Mouse (Mus musculus): Measurements from ENCODE around the gene Btnl10. TPM values are rescaled to one million over a fixed set of nuclear protein-coding genes. Genes with fewer than 3 reads are reported as not detected.
A peak's percentile ranks its signal among the peaks of the same experiment; 100 is the strongest.

The Btnl10 gene
- total and polyA plus RNA-seq, 2 experiments from 2014 or later, result 0.04 TPM; not detected in 1

DNA sequence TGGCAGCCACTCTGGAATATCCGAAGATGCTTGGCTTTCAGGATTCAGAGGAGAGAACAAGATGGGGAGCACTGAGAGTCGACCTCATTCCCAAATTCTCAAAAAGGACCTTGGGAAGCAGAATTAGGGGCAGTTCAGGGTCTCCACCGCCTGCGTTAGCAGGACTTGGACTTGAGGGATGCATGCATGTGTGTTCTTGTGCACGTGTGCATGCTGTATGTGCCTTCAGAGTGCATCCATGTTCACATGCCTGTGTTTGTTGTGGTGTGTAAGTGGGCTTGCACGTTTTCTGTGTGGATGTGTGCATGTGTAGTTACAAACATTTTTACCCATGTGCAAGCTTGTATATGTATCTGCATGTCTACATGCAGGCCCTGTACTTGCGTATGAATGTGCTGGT is 46.5 kb downstream of the Btnl10 start:
- Histone ChIP-seq H3K27me3 (ENCODE audit: insufficient read depth, low read length) (no peaks in the 10 kb centered on the region), H3K36me3 (ENCODE audit: insufficient read depth, low read length) (no peaks in the 10 kb centered on the region), H3K4me3 (ENCODE audit: low read length) (no peak overlapping the region), H3K27ac (no peak overlapping the region), H3K9ac (replicated peaks; ENCODE audit: low read length) (no peak overlapping the region), H3K4me1 (ENCODE audit: insufficient read depth, low read length) (0 out of 2 replicates have a peak, but pooled peaks cover 3% of the 10 kb centered on the region), H3K9me3 (ENCODE audit: low read length) (no peaks in the 10 kb centered on the region), H3K4me2 (ENCODE audit: low read depth, low read length) (no peak overlapping the region)
- DNase-seq (ENCODE audit: low spot score), result no peak
- 87% methylated on average over 7 of the region's 7 CpGs for WGBS
- ATAC-seq, result no peak
- no peak for TF ChIP-seq CTCF (IDR thresholded peaks at IDR 0.05; ENCODE audit: low read depth)

DNA sequence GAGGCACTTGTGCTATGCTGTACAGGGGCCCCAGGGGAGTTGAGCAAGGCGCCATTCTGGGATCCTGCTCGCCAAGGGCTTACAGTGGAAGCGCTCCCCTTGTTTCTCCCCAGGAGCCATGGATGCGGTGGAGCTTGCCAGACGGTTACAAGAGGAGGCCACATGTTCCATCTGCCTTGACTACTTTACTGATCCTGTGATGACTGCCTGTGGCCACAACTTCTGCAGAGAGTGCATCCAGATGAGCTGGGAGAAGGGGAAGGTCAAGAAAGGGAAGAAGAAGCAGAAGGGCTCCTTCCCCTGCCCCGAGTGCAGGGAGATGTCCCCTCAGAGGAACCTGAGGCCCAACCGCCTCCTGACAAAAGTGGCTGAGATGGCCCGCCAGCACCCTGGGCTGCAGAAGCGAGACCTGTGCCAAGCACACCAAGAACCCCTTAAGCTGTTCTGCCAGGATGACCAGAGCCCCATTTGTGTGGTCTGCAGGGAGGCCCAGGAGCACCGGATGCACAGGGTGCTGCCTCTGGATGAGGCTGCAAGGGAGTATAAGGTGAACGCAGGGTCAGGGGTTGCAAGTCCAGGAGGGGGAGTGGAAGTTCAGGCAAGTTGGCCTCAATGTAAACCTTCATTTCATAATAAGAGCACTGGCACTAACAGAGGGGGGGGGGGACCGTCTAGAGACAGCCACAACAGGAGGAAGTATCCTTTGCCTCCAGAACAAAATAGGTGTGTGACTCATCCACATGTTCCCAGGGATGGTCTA is 47.5 kb downstream of the Btnl10 start:
- TF ChIP-seq CTCF (IDR thresholded peaks at IDR 0.05; ENCODE audit: low read depth), result no peak
- WGBS, result 45% methylated on average over 12 of the region's 12 CpGs
- H3K36me3 ChIP-seq (ENCODE audit: insufficient read depth, low read length), result no peaks in the 10 kb centered on the region
- ATAC-seq (no peak), DNase-seq (ENCODE audit: low spot score) (no peak)
- H3K4me3 ChIP-seq (ENCODE audit: low read length), result no peak overlapping the region
- H3K4me2 ChIP-seq (ENCODE audit: low read depth, low read length), result no peak overlapping the region
- H3K27me3 ChIP-seq (ENCODE audit: insufficient read depth, low read length), result no peaks in the 10 kb centered on the region
- no peak overlapping the region for H3K27ac ChIP-seq
- H3K9ac ChIP-seq (replicated peaks; ENCODE audit: low read length), result no peak overlapping the region
- H3K9me3 ChIP-seq (ENCODE audit: low read length), result no peaks in the 10 kb centered on the region
- no peaks in the 10 kb centered on the region for H3K4me1 ChIP-seq (ENCODE audit: insufficient read depth, low read length)

DNA sequence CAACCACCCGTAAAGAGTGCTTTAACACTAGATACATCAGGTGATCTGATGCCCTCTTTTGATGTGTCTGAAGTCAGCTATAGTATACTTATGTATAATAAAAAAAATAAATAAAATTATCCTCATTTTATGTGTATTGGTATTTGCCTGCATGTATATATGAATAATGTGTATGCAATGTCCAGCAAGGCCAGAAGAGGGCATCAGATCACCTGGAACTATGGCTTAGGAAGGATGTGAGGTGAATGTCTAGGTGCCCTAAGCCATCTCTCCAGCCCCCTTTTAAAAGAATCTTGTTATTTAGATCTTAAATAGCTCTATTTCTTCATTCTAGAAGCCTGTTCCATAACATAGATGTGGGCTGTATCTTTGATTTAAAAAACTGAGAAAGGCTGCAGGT is 49.6 kb downstream of the Btnl10 start:
- no peak overlapping the region for H3K4me3 ChIP-seq (ENCODE audit: low read length)
- no peaks in the 10 kb centered on the region for H3K36me3 ChIP-seq (ENCODE audit: insufficient read depth, low read length)
- no peak overlapping the region for H3K4me2 ChIP-seq (ENCODE audit: low read depth, low read length)
- no peaks in the 10 kb centered on the region for H3K9me3 ChIP-seq (ENCODE audit: low read length)
- no peak overlapping the region for H3K27ac ChIP-seq
- H3K9ac ChIP-seq (replicated peaks; ENCODE audit: low read length), result no peak overlapping the region
- peak; percentile 57 for DNase-seq (ENCODE audit: low spot score)
- no peak for ATAC-seq
- 97% methylated on average over 1 of the region's 1 CpGs for WGBS
- TF ChIP-seq CTCF (IDR thresholded peaks at IDR 0.05; ENCODE audit: low read depth), result peak; percentile 72
- H3K4me1 ChIP-seq (ENCODE audit: insufficient read depth, low read length), result no peaks in the 10 kb centered on the region
- no peaks in the 10 kb centered on the region for H3K27me3 ChIP-seq (ENCODE audit: insufficient read depth, low read length)

DNA sequence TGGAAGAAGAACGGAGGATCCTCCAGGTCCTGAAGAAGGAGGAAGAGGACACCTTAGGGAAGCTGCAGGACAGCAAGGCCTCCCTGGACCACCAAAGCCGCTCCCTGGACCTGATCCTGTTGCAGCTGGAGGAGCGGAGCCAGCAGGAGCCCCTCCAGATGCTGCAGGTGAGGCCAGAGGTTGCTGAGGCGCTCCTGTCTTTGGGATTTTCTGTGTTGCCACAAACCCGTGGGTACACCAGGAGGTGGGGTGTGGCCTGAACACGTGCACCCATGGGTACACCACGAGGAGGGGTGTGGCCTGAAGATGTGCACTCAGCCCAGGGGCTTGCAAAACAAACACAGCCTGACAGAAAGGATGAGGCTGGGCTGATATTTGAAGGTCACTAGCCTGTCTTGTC is 50.8 kb downstream of the Btnl10 start:
- no peak overlapping the region for H3K9ac ChIP-seq (replicated peaks; ENCODE audit: low read length)
- no peak for DNase-seq (ENCODE audit: low spot score)
- H3K4me2 ChIP-seq (ENCODE audit: low read depth, low read length), result no peak overlapping the region

DNA sequence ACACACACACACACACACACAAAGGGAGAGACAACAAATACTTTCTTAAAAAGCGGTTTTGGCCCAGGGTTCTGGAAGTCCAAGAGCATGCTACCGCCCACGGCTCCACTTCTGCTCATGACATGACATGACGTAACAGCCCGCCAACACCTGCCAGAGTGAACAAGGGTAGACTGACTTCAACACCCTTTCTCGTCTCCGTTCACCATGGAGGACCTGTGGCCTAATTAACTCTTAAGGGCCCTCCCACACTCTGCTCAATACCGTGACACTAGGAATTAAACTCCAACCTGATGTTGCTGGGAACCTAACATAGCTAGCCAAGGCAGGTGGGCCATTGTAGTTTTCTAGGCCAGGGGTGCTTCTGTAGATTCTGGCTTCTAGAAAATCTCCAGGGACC is 51.3 kb downstream of the Btnl10 start:
- no peak for TF ChIP-seq CTCF (IDR thresholded peaks at IDR 0.05; ENCODE audit: low read depth)
- no peak overlapping the region for H3K9ac ChIP-seq (replicated peaks; ENCODE audit: low read length)
- WGBS, result 85% methylated on average over 8 of the region's 8 CpGs

More for the DNA sequence above, 50.8 kb downstream of the Btnl10 start:
- ATAC-seq, result no peak
- no peaks in the 10 kb centered on the region for H3K27me3 ChIP-seq (ENCODE audit: insufficient read depth, low read length)
- 87% methylated on average over 7 of the region's 7 CpGs for WGBS
- no peaks in the 10 kb centered on the region for H3K9me3 ChIP-seq (ENCODE audit: low read length)
- H3K4me1 ChIP-seq (ENCODE audit: insufficient read depth, low read length), result no peaks in the 10 kb centered on the region
- no peaks in the 10 kb centered on the region for H3K36me3 ChIP-seq (ENCODE audit: insufficient read depth, low read length)
- H3K27ac ChIP-seq, result no peak overlapping the region
- H3K4me3 ChIP-seq (ENCODE audit: low read length), result no peak overlapping the region
- TF ChIP-seq CTCF (IDR thresholded peaks at IDR 0.05; ENCODE audit: low read depth), result no peak

DNA sequence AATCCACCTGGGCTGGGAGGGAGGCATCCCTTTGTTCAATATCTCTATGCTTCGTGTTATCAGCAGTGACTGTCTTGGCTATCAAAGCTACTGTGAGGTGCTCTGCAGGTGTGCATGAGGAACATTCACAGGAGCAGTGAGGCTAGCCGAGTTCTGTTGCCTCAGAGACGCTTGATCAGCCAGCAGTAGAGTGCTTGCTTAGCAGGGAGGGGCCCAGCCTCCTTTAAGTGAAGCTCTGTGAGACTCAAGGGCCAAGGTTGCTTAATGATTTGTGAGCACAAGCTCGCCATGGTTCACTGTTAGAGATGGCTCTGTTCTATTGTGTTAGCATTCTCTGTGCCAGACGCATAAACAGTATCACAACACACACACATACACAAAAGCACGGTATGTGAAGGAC is 52.0 kb downstream of the Btnl10 start:
- no peak overlapping the region for H3K4me2 ChIP-seq (ENCODE audit: low read depth, low read length)
- H3K36me3 ChIP-seq (ENCODE audit: insufficient read depth, low read length), result no peaks in the 10 kb centered on the region
- no peaks in the 10 kb centered on the region for H3K27me3 ChIP-seq (ENCODE audit: insufficient read depth, low read length)
- no peak for TF ChIP-seq CTCF (IDR thresholded peaks at IDR 0.05; ENCODE audit: low read depth)
- no peak overlapping the region for H3K9ac ChIP-seq (replicated peaks; ENCODE audit: low read length)
- 74% methylated on average over 6 of the region's 6 CpGs for WGBS
- no peak for ATAC-seq
- H3K9me3 ChIP-seq (ENCODE audit: low read length), result no peaks in the 10 kb centered on the region
- no peak overlapping the region for H3K4me3 ChIP-seq (ENCODE audit: low read length)
- DNase-seq (ENCODE audit: low spot score), result no peak
- H3K4me1 ChIP-seq (ENCODE audit: insufficient read depth, low read length), result no peaks in the 10 kb centered on the region
- H3K27ac ChIP-seq, result no peak overlapping the region

More for the DNA sequence above, 51.3 kb downstream of the Btnl10 start:
- Histone ChIP-seq H3K4me3 (ENCODE audit: low read length) (no peak overlapping the region), H3K36me3 (ENCODE audit: insufficient read depth, low read length) (no peaks in the 10 kb centered on the region), H3K4me2 (ENCODE audit: low read depth, low read length) (no peak overlapping the region), H3K27me3 (ENCODE audit: insufficient read depth, low read length) (no peaks in the 10 kb centered on the region), H3K9me3 (ENCODE audit: low read length) (no peaks in the 10 kb centered on the region), H3K4me1 (ENCODE audit: insufficient read depth, low read length) (no peaks in the 10 kb centered on the region), H3K27ac (no peak overlapping the region)
- DNase-seq (ENCODE audit: low spot score) (no peak), ATAC-seq (no peak)

DNA sequence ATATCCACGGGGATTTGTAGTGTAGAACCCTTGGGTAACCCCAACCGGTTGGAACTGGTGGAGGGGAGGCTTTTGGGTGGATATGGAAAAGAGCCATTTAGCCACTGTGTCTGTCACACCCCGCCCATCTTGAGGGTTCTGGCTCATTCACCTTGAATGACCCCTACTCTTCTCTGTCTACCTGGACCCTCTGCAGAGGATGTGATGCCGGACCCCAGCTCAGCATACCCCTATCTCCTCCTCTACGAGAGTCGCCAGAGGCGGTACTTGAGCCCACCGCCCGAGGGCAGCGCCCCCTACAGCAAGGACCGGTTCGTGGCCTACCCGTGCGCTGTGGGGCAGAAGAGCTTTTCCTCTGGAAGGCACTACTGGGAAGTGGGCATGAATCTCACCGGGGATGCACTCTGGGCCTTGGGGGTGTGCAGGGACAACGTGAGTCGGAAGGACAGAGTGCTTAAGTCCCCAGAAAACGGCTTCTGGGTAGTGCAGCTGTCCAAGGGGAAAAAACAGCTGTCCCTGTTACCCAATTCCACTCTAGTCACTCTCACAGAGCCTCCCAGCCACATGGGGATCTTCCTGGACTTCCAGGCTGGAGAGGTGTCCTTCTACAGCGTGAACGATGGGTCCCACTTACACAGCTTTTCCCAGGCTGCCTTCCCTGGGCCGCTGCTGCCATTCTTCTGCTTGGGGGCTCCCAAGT is 53.3 kb downstream of the Btnl10 start:
- Histone ChIP-seq H3K4me1 (ENCODE audit: insufficient read depth, low read length) (no peaks in the 10 kb centered on the region), H3K9me3 (ENCODE audit: low read length) (no peaks in the 10 kb centered on the region), H3K4me3 (ENCODE audit: low read length) (no peak overlapping the region), H3K4me2 (ENCODE audit: low read depth, low read length) (no peak overlapping the region), H3K9ac (replicated peaks; ENCODE audit: low read length) (no peak overlapping the region), H3K36me3 (ENCODE audit: insufficient read depth, low read length) (no peaks in the 10 kb centered on the region), H3K27me3 (ENCODE audit: insufficient read depth, low read length) (no peaks in the 10 kb centered on the region), H3K27ac (no peak overlapping the region)
- no peak for DNase-seq (ENCODE audit: low spot score)
- WGBS, result 89% methylated on average over 21 of the region's 21 CpGs
- no peak for ATAC-seq
- TF ChIP-seq CTCF (IDR thresholded peaks at IDR 0.05; ENCODE audit: low read depth), result 0 out of 2 replicates have a peak, but pooled peaks have one; percentile 5

Measured in hindbrain, postnatal 0 days (tissue).